Mouse (Mus musculus) ES-Bruce4 (cell line): ENCODE data around the gene Ptgs1.

ENCODE experiments used
- CTCF ChIP-seq: IDR thresholded peaks from one replicate; pipeline ENCODE4 v1.8.1; 2011; ENCODE audit warnings: low read depth, low read length
- EP300 ChIP-seq: IDR thresholded peaks from 2 replicates; pipeline ENCODE4 v1.6.1; 2011; ENCODE audit warnings: low read depth, low read length; ENCODE audit not compliant: insufficient read depth
- POLR2A ChIP-seq: IDR thresholded peaks from one replicate; pipeline ENCODE4 v1.8.1; 2011; ENCODE audit warnings: low read length; ENCODE audit not compliant: insufficient read depth

GRCm38 (mm10) chr2:36210796-36211195 is 19.4 kb upstream of the Ptgs1 start:
- TF ChIP-seq CTCF (no peak), POLR2A (no peak), EP300 (no peak)
